Mouse (Mus musculus): Measurements from ENCODE around the gene Mpzl1.

The Mpzl1 gene

DNA sequence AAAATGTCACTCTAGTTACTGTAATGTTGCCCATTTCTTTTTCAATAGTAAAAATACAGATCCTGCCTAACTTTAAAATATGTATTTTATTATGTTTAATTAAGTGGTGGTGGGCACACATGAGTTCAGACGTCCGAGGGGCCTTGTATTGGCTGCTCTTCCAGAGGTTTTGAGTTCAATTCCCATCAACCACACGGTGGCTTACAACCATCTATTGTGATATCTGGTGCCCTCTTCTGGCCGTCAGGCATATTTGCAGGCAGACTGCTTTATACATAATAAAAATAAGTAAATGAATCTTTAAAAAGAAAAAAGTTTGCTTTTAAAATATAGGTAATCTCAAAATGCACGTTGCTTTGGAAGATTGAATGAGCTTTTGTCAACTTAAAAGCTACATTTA, 55.0 kb downstream of the Mpzl1 start:
- no peak for DNase-seq (ENCODE audit: low spot score in 2 of 2)

DNA sequence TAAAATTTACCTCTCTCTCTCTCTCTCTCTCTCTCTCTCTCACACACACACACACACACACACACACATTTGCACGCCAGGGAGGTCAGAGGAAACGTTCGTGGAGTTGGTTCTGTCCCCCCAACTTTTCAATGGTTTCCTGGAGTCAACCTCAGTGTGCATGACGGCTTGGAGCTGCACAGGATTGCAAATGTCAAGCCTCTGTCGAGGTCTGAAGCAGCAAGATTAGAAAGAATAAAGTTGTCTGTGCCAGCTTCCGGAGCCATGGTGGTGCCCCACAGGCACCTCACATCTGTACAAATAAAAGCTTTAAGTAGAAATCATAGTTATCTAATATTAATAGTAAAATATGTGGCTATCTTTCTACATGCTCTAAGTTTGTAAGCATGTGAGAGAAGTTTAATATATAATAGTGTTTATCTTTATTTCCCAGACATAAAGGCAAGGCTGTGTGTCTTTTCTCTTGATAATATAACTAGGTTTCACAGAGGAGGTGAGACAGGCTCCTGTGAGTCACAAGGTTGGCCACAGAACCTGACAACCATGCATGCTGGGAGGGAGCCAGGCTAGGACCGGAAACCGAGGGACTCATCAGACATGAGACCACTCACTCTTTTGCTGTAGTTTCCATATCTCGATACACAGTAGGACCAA, 57.8 kb downstream of the Mpzl1 start:
- no peak for DNase-seq (ENCODE audit: low spot score in 2 of 2)

DNA sequence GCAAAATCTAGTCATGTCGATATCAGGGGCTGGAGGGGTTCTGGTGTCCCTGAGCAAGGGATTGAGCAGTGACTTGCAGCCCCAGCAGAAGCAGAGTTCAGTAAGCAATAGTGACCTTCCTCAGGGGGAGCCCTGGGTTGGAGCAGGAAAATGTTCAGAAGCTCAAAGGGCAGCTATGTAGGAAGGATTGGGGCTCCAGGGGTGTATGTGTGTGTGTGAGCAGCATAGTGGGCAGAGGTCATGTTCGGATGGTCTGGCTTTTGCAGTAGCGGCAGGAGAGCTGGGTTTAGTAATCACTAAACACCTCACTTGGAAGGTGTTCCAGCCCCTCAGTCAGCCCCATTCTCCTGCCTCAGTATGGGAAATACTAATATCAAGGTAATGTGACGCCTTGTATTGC, 58.3 kb downstream of the Mpzl1 start:
- DNase-seq (ENCODE audit: low spot score in 2 of 2) = no peak

DNA sequence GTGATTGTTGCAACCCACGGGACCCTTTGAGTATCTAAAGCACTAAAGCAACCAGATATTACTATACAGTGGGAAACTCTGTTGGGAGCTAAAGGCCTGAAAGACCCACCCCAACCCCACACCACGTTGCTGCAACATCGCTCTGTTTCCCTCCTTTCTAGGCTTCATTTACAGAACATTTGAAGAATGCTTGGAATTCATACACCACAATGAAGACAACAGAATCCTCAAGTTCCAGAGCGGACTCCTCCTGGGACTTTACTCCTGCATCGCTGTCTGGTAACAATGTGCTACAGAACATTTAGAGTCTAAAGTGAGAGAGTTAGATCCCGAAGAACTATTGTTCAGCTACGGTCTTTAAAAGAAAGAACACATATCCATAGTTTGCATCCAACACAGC, 66.9 kb downstream of the Mpzl1 start:
- DNase-seq (ENCODE audit: low spot score in 2 of 2) = no peak

DNA sequence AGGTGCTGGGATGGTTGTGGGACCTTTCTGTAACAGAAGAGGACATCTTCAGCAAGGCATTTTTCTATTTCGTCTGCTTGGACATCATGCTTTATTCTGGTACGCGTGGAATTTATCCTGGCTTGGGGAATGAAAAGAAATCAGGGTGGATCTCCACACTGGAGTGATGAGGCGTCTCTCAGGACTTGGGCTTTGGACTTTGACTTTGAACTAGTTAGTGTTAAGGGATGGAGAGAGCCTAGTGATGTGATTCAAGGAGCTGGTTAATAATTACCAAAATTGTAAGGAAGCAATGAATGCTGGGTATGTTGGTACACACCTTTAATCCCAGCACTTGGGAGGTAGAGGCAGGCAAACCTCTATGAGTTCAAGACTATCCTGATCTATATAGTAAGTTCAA, 69.1 kb downstream of the Mpzl1 start:
- no peak for DNase-seq (ENCODE audit: low spot score in 2 of 2)

DNA sequence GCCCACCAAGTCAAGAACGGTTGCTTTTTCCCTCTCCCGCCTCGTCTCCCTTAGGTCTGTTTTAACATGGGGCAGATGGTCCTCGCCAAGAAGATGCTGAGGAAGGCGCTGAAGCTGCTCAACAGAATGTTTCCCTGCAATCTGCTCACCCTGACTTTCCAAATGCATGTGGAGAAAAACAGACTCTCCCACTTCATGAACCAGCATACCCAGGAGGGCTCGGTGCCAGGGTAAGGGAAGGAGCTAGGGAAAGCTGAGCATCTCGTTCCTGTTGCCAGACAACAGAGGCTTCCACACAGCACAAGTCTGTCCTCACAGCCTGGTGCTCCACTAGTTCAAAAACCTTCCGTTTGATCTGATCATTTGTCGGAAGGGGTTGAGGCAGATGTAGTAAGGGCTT, 75.3 kb downstream of the Mpzl1 start:
- no peak for DNase-seq (ENCODE audit: low spot score in 2 of 2)

DNA sequence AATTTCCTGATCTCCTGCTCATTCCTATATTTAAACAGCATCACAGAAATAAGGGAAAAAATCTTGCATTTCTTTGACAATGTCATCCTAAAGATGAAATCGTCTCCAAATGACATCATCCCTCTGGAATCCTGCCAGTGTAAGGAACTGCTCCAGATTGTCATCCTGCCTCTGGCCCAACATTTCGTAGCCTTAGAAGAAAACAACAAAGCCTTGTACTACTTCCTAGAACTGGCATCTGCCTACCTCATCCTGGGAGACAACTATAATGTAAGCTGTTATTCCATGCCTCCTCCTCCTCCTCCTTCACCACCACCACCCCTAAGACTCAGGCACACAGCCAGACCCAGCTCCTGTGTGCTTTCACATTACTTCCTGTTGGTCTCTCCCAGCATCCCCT, 77.6 kb downstream of the Mpzl1 start:
- DNase-seq (ENCODE audit: low spot score in 2 of 2) = no peak
